Mouse (Mus musculus): ENCODE data around the gene Gsdma2.

DNA sequence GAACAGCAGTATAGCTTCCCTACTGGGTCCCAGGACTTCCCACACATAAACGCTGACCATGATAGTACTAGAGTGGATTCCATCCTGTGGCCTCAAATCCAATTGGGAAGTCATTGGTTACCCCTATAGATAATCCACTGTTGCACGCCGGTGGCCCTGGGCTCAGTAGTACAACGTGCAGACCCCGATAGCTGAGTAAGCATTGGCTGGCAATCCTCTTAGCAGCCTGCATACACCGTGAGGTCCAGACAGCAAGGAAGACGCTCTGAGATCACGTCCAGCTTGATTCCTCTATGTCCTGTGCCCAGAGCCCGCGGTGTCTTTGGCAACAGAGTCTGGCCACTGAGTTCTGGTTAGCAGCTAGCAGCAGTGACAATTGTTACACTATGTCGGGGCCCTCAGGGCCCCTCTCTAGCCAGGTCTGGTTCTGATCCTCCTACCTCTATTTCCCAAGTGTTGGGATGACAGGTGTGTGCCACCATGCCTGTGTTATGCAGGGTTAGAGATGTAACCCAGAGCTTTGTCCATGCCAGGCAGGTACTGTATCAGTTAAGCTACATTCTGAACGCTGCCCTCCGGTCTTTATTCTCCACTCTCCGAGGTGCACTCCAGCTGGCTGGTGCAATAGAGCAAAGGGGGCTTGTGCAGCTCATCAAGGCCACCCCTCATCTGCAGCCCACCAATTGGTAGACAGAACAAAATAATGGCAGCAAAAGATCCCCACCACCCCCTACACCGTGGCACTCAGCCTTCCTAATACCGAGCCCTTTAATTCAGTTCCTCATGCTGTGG is 52.5 kb downstream of the Gsdma2 start:
- TF ChIP-seq CTCF (IDR thresholded peaks at IDR 0.05; ENCODE audit: low read depth) (no peak), EP300 (IDR thresholded peaks at IDR 0.05; ENCODE audit: low read depth) (no peak)
